Mouse (Mus musculus) forebrain, embryonic 12.5 days (tissue): ENCODE measurements around the gene Mto1. TPM values are rescaled to one million over a fixed set of nuclear protein-coding genes. Genes with fewer than 3 reads are reported as not detected.

Experiments
- ATAC-seq: fragments of 200-750 bp; cut with Nextera tagmentation; 2 replicates; pipeline ENCODE4 v1.8.0; 2017; ENCODE audit warnings: moderate TSS enrichment; ENCODE audit not compliant: low FRiP score
- H3K27ac ChIP-seq: fragments of 300-500 bp; sonication (generic); 2 replicates; pipeline ENCODE4 v1.5.1; 2016; ENCODE audit warnings: mild to moderate bottlenecking
- H3K27me3 ChIP-seq: fragments of 300-500 bp; sonication (generic); 2 replicates; pipeline ENCODE4 v1.6.1; 2016; ENCODE audit warnings: mild to moderate bottlenecking
- H3K36me3 ChIP-seq: fragments of 300-500 bp; sonication (generic); replicated peaks from 2 replicates; pipeline ENCODE4 v1.6.1; 2016; ENCODE audit warnings: mild to moderate bottlenecking
- H3K4me1 ChIP-seq: fragments of 300-500 bp; sonication (generic); 2 replicates; pipeline ENCODE4 v1.6.1; 2016
- H3K4me2 ChIP-seq: fragments of 300-500 bp; sonication (generic); 2 replicates; pipeline ENCODE4 v1.6.1; 2016; ENCODE audit warnings: mild to moderate bottlenecking, moderate library complexity
- H3K4me3 ChIP-seq: fragments of 300-500 bp; sonication (generic); replicated peaks from 2 replicates; pipeline ENCODE4 v1.5.1; 2016; ENCODE audit warnings: mild to moderate bottlenecking
- H3K9ac ChIP-seq: fragments of 300-500 bp; sonication (generic); 2 replicates; pipeline ENCODE4 v1.6.1; 2016; ENCODE audit warnings: mild to moderate bottlenecking
- H3K9me3 ChIP-seq: fragments of 300-500 bp; sonication (generic); 2 replicates; pipeline ENCODE4 v1.6.1; 2016
- WGBS: fragments of 180-500 bp; shearing (Covaris S2); methylation state at CpG from one replicate; pipeline ENCODE4 v1.1.7; 2016; 5-methylcytosine and 5-hydroxymethylcytosine counted together
- polyA plus RNA-seq: library from polyadenylated mRNA; unstranded; fragments of >200 nt; fragmentation: Nextera tagmentation; extraction: Ambion mirVana; gene quantifications from 2 replicates; pipeline ENCODE4 v1.2.1, GENCODE M21; 2016

Mto1 gene
- polyA plus RNA-seq, 1 experiment from 2014 or later, result 26.1 TPM

- 88% methylated on average over 3 of the region's 3 CpGs for WGBS
- no peak overlapping the region for H3K4me3 ChIP-seq
These were observed 43.2 kb downstream of the Mto1 start for GRCm38 (mm10) chr9:78491169-78491568.

GRCm38 (mm10) chr9:78492254-78492653, 44.2 kb downstream of the Mto1 start:
- no peaks in the 10 kb centered on the region for H3K36me3 ChIP-seq
- no peaks in the 10 kb centered on the region for H3K9me3 ChIP-seq
- H3K4me3 ChIP-seq, result no peak overlapping the region
- WGBS, result 98% methylated on average over 3 of the region's 3 CpGs
- H3K27ac ChIP-seq, result no peak overlapping the region
- H3K27me3 ChIP-seq, result no peaks in the 10 kb centered on the region
- no peak for ATAC-seq
- peaks cover 9% of the 10 kb centered on the region; the same call in 1 of the 2 replicates for H3K4me1 ChIP-seq
- H3K9ac ChIP-seq, result no peak overlapping the region
- H3K4me2 ChIP-seq, result no peak overlapping the region

More at GRCm38 (mm10) chr9:78491169-78491568, 43.2 kb downstream of the Mto1 start:
- Histone ChIP-seq H3K27ac (no peak overlapping the region), H3K9ac (no peak overlapping the region), H3K4me2 (no peak overlapping the region), H3K9me3 (no peaks in the 10 kb centered on the region), H3K36me3 (no peaks in the 10 kb centered on the region), H3K4me1 (peaks cover 9% of the 10 kb centered on the region; the same call in 1 of the 2 replicates), H3K27me3 (no peaks in the 10 kb centered on the region)
- no peak for ATAC-seq

- Histone ChIP-seq H3K27ac (no peak overlapping the region), H3K4me1 (peaks cover 9% of the 10 kb centered on the region; the same call in 1 of the 2 replicates), H3K27me3 (no peaks in the 10 kb centered on the region), H3K4me2 (no peak overlapping the region), H3K4me3 (no peak overlapping the region), H3K36me3 (no peaks in the 10 kb centered on the region), H3K9ac (no peak overlapping the region), H3K9me3 (no peaks in the 10 kb centered on the region)
- no peak for ATAC-seq
- 76% methylated on average over 7 of the region's 7 CpGs for WGBS
These were observed 45.2 kb downstream of the Mto1 start for GRCm38 (mm10) chr9:78493171-78493570.

GRCm38 (mm10) chr9:78500386-78500785, 52.4 kb downstream of the Mto1 start:
- no peak for ATAC-seq
- Histone ChIP-seq H3K4me2 (no peak overlapping the region), H3K27me3 (no peaks in the 10 kb centered on the region), H3K4me3 (no peak overlapping the region), H3K27ac (no peak overlapping the region), H3K9ac (no peak overlapping the region), H3K9me3 (no peaks in the 10 kb centered on the region), H3K4me1 (peaks cover 25% of the 10 kb centered on the region), H3K36me3 (no peaks in the 10 kb centered on the region)
- 81% methylated on average over 3 of the region's 3 CpGs for WGBS

GRCm38 (mm10) chr9:78501284-78501683, 53.3 kb downstream of the Mto1 start:
- 51% methylated on average over 4 of the region's 4 CpGs for WGBS
- H3K27me3 ChIP-seq, result no peaks in the 10 kb centered on the region
- peak; percentile 54; the same call in 1 of the 2 replicates for ATAC-seq

GRCm38 (mm10) chr9:78503223-78504079, 55.4 kb downstream of the Mto1 start:
- peak; percentile 84 for ATAC-seq
- H3K36me3 ChIP-seq, result no peaks in the 10 kb centered on the region
- H3K9ac ChIP-seq, result peak overlapping the region; percentile 38; the same call in 1 of the 2 replicates
- H3K4me1 ChIP-seq, result peaks cover 25% of the 10 kb centered on the region
- under 1% methylated on average over 6 of the region's 6 CpGs for WGBS
- H3K9me3 ChIP-seq, result no peaks in the 10 kb centered on the region
- peak overlapping the region; percentile 90 for H3K27ac ChIP-seq
- H3K27me3 ChIP-seq, result no peaks in the 10 kb centered on the region
- H3K4me2 ChIP-seq, result peak overlapping the region; percentile 26
- H3K4me3 ChIP-seq, result no peak overlapping the region

More at GRCm38 (mm10) chr9:78501284-78501683, 53.3 kb downstream of the Mto1 start:
- Histone ChIP-seq H3K4me2 (no peak overlapping the region), H3K9me3 (no peaks in the 10 kb centered on the region), H3K4me3 (no peak overlapping the region), H3K9ac (no peak overlapping the region), H3K27ac (peak overlapping the region; percentile 1; the same call in 1 of the 2 replicates), H3K36me3 (no peaks in the 10 kb centered on the region), H3K4me1 (peaks cover 25% of the 10 kb centered on the region)

- no peak overlapping the region for H3K4me2 ChIP-seq
- H3K4me1 ChIP-seq, result peaks cover 25% of the 10 kb centered on the region
- ATAC-seq, result no peak
- no peaks in the 10 kb centered on the region for H3K36me3 ChIP-seq
- 55% methylated on average over 4 of the region's 4 CpGs for WGBS
- no peak overlapping the region for H3K9ac ChIP-seq
- no peak overlapping the region for H3K4me3 ChIP-seq
- H3K27ac ChIP-seq, result peak overlapping the region; percentile 90
- no peaks in the 10 kb centered on the region for H3K9me3 ChIP-seq
- no peaks in the 10 kb centered on the region for H3K27me3 ChIP-seq
These were observed 56.1 kb downstream of the Mto1 start for GRCm38 (mm10) chr9:78504133-78504532.

- no peak overlapping the region for H3K4me3 ChIP-seq
- no peak overlapping the region for H3K9ac ChIP-seq
- H3K4me2 ChIP-seq, result no peak overlapping the region
- H3K27ac ChIP-seq, result peak overlapping the region; percentile 57; the same call in 1 of the 2 replicates
- 79% methylated on average over 3 of the region's 3 CpGs for WGBS
- H3K4me1 ChIP-seq, result peaks cover 25% of the 10 kb centered on the region
- no peaks in the 10 kb centered on the region for H3K36me3 ChIP-seq
- no peak for ATAC-seq
- no peaks in the 10 kb centered on the region for H3K9me3 ChIP-seq
- no peaks in the 10 kb centered on the region for H3K27me3 ChIP-seq
These were observed 56.7 kb downstream of the Mto1 start for GRCm38 (mm10) chr9:78504679-78505078.

GRCm38 (mm10) chr9:78505223-78505622, 57.2 kb downstream of the Mto1 start:
- H3K27ac ChIP-seq, result 0 out of 2 replicates have a peak overlapping the region, but pooled peaks have one; percentile 57
- no peak overlapping the region for H3K4me3 ChIP-seq
- H3K27me3 ChIP-seq, result no peaks in the 10 kb centered on the region
- no peak overlapping the region for H3K9ac ChIP-seq
- no peak overlapping the region for H3K4me2 ChIP-seq
- no peaks in the 10 kb centered on the region for H3K36me3 ChIP-seq
- ATAC-seq, result no peak
- H3K9me3 ChIP-seq, result no peaks in the 10 kb centered on the region
- WGBS, result 96% methylated on average over 6 of the region's 6 CpGs
- H3K4me1 ChIP-seq, result peaks cover 25% of the 10 kb centered on the region

GRCm38 (mm10) chr9:78506002-78506721, 58.2 kb downstream of the Mto1 start:
- Histone ChIP-seq H3K9me3 (no peaks in the 10 kb centered on the region), H3K4me3 (no peak overlapping the region), H3K27me3 (no peaks in the 10 kb centered on the region), H3K36me3 (no peaks in the 10 kb centered on the region), H3K9ac (no peak overlapping the region), H3K27ac (no peak overlapping the region), H3K4me1 (peaks cover 24% of the 10 kb centered on the region), H3K4me2 (no peak overlapping the region)
- 84% methylated on average over 11 of the region's 11 CpGs for WGBS
- no peak for ATAC-seq

GRCm38 (mm10) chr9:78506722-78507077, 58.7 kb downstream of the Mto1 start:
- Histone ChIP-seq H3K9me3 (no peaks in the 10 kb centered on the region), H3K27ac (no peak overlapping the region), H3K36me3 (no peaks in the 10 kb centered on the region), H3K27me3 (no peaks in the 10 kb centered on the region), H3K4me3 (no peak overlapping the region), H3K4me2 (no peak overlapping the region), H3K9ac (no peak overlapping the region), H3K4me1 (peaks cover 21% of the 10 kb centered on the region)
- no peak for ATAC-seq
- 88% methylated on average over 7 of the region's 7 CpGs for WGBS

- H3K4me2 ChIP-seq, result no peak overlapping the region
- H3K27ac ChIP-seq, result no peak overlapping the region
- no peaks in the 10 kb centered on the region for H3K36me3 ChIP-seq
- 92% methylated on average over 16 of the region's 16 CpGs for WGBS
- no peaks in the 10 kb centered on the region for H3K9me3 ChIP-seq
- no peak overlapping the region for H3K4me3 ChIP-seq
- H3K4me1 ChIP-seq, result peaks cover 9% of the 10 kb centered on the region
- H3K9ac ChIP-seq, result no peak overlapping the region
- no peak for ATAC-seq
- no peaks in the 10 kb centered on the region for H3K27me3 ChIP-seq
These were observed 60.2 kb downstream of the Mto1 start for GRCm38 (mm10) chr9:78508106-78508786.
